Mouse (Mus musculus): ENCODE results near the gene Cyb561d2. TPM values are rescaled to one million over a fixed set of nuclear protein-coding genes. Genes with fewer than 3 reads are reported as not detected.
A peak's percentile ranks its signal among the peaks of the same experiment; 100 is the strongest.
"Not testable (repeated sequence)": the region's sequence is repeated elsewhere in the genome, so short reads cannot be mapped to it uniquely, and the experiment has no call there.

Cyb561d2 gene
- total and polyA plus RNA-seq, 3 experiments = 3.2 to 10.6 (median 4.3) TPM

GRCm38 (mm10) chr9:107569270-107569669, 27.3 kb upstream of the Cyb561d2 start:
- WGBS = 1% methylated on average over 23 of the region's 23 CpGs
- Histone ChIP-seq H3K36me3 (ENCODE audit: control insufficient read depth, insufficient read depth, low read length) (no peaks in the 10 kb centered on the region), H3K4me1 (ENCODE audit: control insufficient read depth, insufficient read depth, low read length) (peaks cover 16% of the 10 kb centered on the region), H3K4me3 (peak overlapping the region; percentile 79), H3K79me2 (replicated peaks; ENCODE audit: control insufficient read depth, insufficient read depth, low read length) (no peaks in the 10 kb centered on the region), H3K9ac (ENCODE audit: low read depth, low read length) (peak overlapping the region; percentile 79), H3K27me3 (ENCODE audit: control insufficient read depth, insufficient read depth, low read length) (no peaks in the 10 kb centered on the region), H3K27ac (peak overlapping the region; percentile 95)
- intact Hi-C loops (cut with DNase I) = loop anchor here (2.0 to 5.0 kb wide), 2 partner anchors 14 to 63 kb away; no protein-coding TSS in a partner anchor
- DNase-seq = no peak
- 0 out of 2 replicates have a peak, but pooled peaks have one; percentile 36 for TF ChIP-seq POLR2A (IDR thresholded peaks at IDR 0.05; ENCODE audit: insufficient read depth, low read depth, low read length)
- no peak for TF ChIP-seq EP300 (IDR thresholded peaks at IDR 0.05; ENCODE audit: insufficient read depth, low read depth, low read length)

GRCm38 (mm10) chr9:107568331-107569261, 26.6 kb upstream of the Cyb561d2 start:
- Histone ChIP-seq H3K27ac (peak overlapping the region; percentile 95), H3K4me1 (ENCODE audit: control insufficient read depth, insufficient read depth, low read length) (peaks cover 21% of the 10 kb centered on the region), H3K9ac (ENCODE audit: low read depth, low read length) (peak overlapping the region; percentile 79), H3K36me3 (ENCODE audit: control insufficient read depth, insufficient read depth, low read length) (no peaks in the 10 kb centered on the region), H3K79me2 (replicated peaks; ENCODE audit: control insufficient read depth, insufficient read depth, low read length) (no peaks in the 10 kb centered on the region), H3K4me3 (peak overlapping the region; percentile 79), H3K27me3 (ENCODE audit: control insufficient read depth, insufficient read depth, low read length) (no peaks in the 10 kb centered on the region)
- intact Hi-C loops (cut with DNase I) = loop anchor here (2.0 to 5.0 kb wide), 2 partner anchors 14 to 64 kb away; no protein-coding TSS in a partner anchor
- WGBS = under 1% methylated on average over 41 of the region's 41 CpGs
- DNase-seq = peak; percentile 88 to 91
- TF ChIP-seq EP300 (IDR thresholded peaks at IDR 0.05; ENCODE audit: insufficient read depth, low read depth, low read length) (0 out of 2 replicates have a peak, but pooled peaks have one; percentile 31), CTCF (IDR thresholded peaks at IDR 0.05) (no peak), POLR2A (IDR thresholded peaks at IDR 0.05; ENCODE audit: insufficient read depth, low read depth, low read length) (peak; percentile 72; the same call in 1 of the 2 replicates)

DNA sequence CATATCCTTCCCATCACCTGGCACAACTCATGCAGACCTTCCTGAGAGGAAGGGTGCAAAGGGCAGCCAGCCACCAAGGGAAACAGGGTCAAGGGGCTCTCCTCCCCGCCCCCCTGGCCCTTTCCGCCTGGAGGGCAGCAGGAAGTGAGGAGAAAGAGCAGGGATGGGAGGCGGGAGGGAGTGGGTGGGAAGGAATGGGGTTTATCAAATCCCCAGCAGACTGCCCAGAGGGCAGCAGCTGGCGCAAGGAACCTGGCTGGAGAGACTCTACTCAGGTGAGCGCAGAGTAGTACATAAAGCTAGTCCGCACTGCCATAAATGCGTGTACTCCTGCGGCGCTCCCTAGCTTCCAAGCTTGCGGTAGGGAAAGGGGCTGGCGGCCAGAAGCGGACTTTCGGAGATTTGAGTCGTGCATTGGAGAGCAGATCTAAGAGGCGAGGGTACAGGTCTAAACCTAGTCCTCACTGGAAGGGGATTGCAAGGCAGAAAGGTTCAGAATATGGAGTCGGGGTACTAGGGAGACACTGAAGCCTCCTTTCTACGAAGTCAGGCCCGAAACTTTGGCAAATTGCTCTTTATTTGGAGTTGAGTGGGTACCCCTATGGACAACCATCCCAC, 25.8 kb upstream of the Cyb561d2 start, which contains the start of gene Hyal2:
Hyal2 (plus strand) TSS at position 244 of the 618 bp plus-strand sequence.
- TF ChIP-seq CTCF (IDR thresholded peaks at IDR 0.05) (no peak), EP300 (IDR thresholded peaks at IDR 0.05; ENCODE audit: insufficient read depth, low read depth, low read length) (0 out of 2 replicates have a peak, but pooled peaks have one; percentile 12)
- Histone ChIP-seq H3K27ac (peak within 1 kb of the TSS; percentile 95), H3K4me3 (peak within 1 kb of the TSS; percentile 79), H3K36me3 (ENCODE audit: control insufficient read depth, insufficient read depth, low read length) (no peaks in the 10 kb centered on the region), H3K27me3 (ENCODE audit: control insufficient read depth, insufficient read depth, low read length) (no peaks in the 10 kb centered on the region), H3K9ac (ENCODE audit: low read depth, low read length) (peak within 1 kb of the TSS; percentile 55), H3K4me1 (ENCODE audit: control insufficient read depth, insufficient read depth, low read length) (peaks cover 21% of the 10 kb centered on the region), H3K79me2 (replicated peaks; ENCODE audit: control insufficient read depth, insufficient read depth, low read length) (no peaks in the 10 kb centered on the region)
- peak; percentile 70 for DNase-seq
- 32% methylated on average over 18 of the region's 18 CpGs for WGBS
- intact Hi-C loops (cut with DNase I) = loop anchor here (2.0 to 5.0 kb wide), 3 partner anchors 13 to 77 kb away; no protein-coding TSS in a partner anchor

DNA sequence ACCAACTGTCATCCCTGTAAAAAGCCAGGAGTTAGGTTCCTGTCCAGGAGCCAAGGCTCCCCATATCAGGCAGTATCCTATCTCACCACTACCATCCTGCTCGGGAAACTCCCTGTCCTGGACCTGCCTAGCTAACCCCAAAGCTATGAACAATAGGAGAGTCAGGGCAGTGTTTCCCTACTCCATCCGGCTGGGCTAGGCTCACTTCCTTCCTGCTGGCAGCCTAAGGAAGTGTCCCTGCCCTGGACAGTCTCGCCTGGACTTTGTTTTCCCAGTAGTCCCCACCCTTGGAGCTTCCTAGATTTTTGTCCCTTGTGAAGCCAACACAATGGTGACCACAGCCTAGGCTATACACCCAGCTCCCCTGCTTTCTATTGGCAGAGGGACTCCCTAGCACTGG, 24.9 kb upstream of the Cyb561d2 start:
- H3K4me1 ChIP-seq (ENCODE audit: control insufficient read depth, insufficient read depth, low read length) = peaks cover 17% of the 10 kb centered on the region
- intact Hi-C loops (cut with DNase I) = loop anchor here (2.0 to 5.0 kb wide), 2 partner anchors 65 to 78 kb away; no protein-coding TSS in a partner anchor
- peak overlapping the region; percentile 79 for H3K4me3 ChIP-seq
- DNase-seq = peak; percentile 67 to 85
- H3K36me3 ChIP-seq (ENCODE audit: control insufficient read depth, insufficient read depth, low read length) = peaks cover 6% of the 10 kb centered on the region
- peak overlapping the region; percentile 95 for H3K27ac ChIP-seq
- 19% methylated on average over 3 of the region's 3 CpGs for WGBS
- TF ChIP-seq EP300 (IDR thresholded peaks at IDR 0.05; ENCODE audit: insufficient read depth, low read depth, low read length) = peak; percentile 100
- TF ChIP-seq CTCF (IDR thresholded peaks at IDR 0.05) = peak; percentile 43
- TF ChIP-seq POLR2A (IDR thresholded peaks at IDR 0.05; ENCODE audit: insufficient read depth, low read depth, low read length) = peak; percentile 67; the same call in 1 of the 2 replicates
- H3K79me2 ChIP-seq (replicated peaks; ENCODE audit: control insufficient read depth, insufficient read depth, low read length) = no peaks in the 10 kb centered on the region
- no peaks in the 10 kb centered on the region for H3K27me3 ChIP-seq (ENCODE audit: control insufficient read depth, insufficient read depth, low read length)
- no peak overlapping the region for H3K9ac ChIP-seq (ENCODE audit: low read depth, low read length)

GRCm38 (mm10) chr9:107566041-107566709, 24.2 kb upstream of the Cyb561d2 start:
- intact Hi-C loops (cut with DNase I) = loop anchor here (2.0 to 5.0 kb wide), 2 partner anchors 66 to 79 kb away; no protein-coding TSS in a partner anchor

DNA sequence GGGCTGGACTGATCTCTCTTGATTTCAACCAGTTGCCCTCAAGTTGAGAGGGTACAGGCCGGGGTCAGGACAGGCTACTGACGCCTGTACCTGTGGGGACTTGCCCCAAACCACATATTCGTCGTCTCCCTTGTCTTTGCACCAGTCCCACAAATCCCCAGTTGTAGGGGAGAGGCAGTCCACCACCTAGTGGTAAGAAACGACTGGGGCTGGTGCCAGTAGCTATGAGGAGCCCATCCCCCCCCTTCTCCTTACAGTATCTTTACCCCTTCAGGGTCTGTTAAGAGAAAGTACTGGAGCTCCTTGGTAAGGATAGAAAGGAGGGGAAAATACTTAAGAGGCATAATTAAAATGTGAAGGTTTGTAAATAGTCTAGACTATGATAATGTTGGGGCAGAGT, 23.6 kb upstream of the Cyb561d2 start:
- intact Hi-C loops (cut with DNase I) = loop anchor here (5.0 kb wide), 1 partner anchor 67 kb away; no protein-coding TSS in a partner anchor
- Histone ChIP-seq H3K9ac (ENCODE audit: low read depth, low read length) (0 out of 2 replicates have a peak overlapping the region, but pooled peaks have one; percentile 7), H3K4me1 (ENCODE audit: control insufficient read depth, insufficient read depth, low read length) (peaks cover 13% of the 10 kb centered on the region), H3K27ac (peak overlapping the region; percentile 95)
- not testable (repeated sequence) for H3K27me3 ChIP-seq (ENCODE audit: control insufficient read depth, insufficient read depth, low read length); H3K36me3 ChIP-seq (ENCODE audit: control insufficient read depth, insufficient read depth, low read length); H3K4me3 ChIP-seq; DNase-seq; H3K79me2 ChIP-seq (replicated peaks; ENCODE audit: control insufficient read depth, insufficient read depth, low read length)
- WGBS = 49% methylated on average over 5 of the region's 5 CpGs

More at GRCm38 (mm10) chr9:107566041-107566709, 24.2 kb upstream of the Cyb561d2 start:
- Histone ChIP-seq H3K27ac (peak overlapping the region; percentile 95), H3K4me3 (peak overlapping the region; percentile 44), H3K27me3 (ENCODE audit: control insufficient read depth, insufficient read depth, low read length) (no peaks in the 10 kb centered on the region), H3K4me1 (ENCODE audit: control insufficient read depth, insufficient read depth, low read length) (peaks cover 14% of the 10 kb centered on the region), H3K79me2 (replicated peaks; ENCODE audit: control insufficient read depth, insufficient read depth, low read length) (no peaks in the 10 kb centered on the region), H3K36me3 (ENCODE audit: control insufficient read depth, insufficient read depth, low read length) (peaks cover 7% of the 10 kb centered on the region), H3K9ac (ENCODE audit: low read depth, low read length) (peak overlapping the region; percentile 27)
- 33% methylated on average over 15 of the region's 15 CpGs for WGBS
- peak; percentile 86 to 91 for DNase-seq
- peak; percentile 98 for TF ChIP-seq CTCF (IDR thresholded peaks at IDR 0.05)
- TF ChIP-seq POLR2A (IDR thresholded peaks at IDR 0.05; ENCODE audit: insufficient read depth, low read depth, low read length) = peak; percentile 53; the same call in 1 of the 2 replicates
- TF ChIP-seq EP300 (IDR thresholded peaks at IDR 0.05; ENCODE audit: insufficient read depth, low read depth, low read length) = peak; percentile 91
